Mouse (Mus musculus): ENCODE results near the gene Mef2d.

Gene Mef2d

GRCm38 (mm10) chr3:88178986-88179385, 36.8 kb downstream of the Mef2d start:
- no peak for DNase-seq (ENCODE audit: low read depth, low spot score)

GRCm38 (mm10) chr3:88181374-88181773, 39.2 kb downstream of the Mef2d start:
- no peak for DNase-seq (ENCODE audit: low read depth, low spot score)

GRCm38 (mm10) chr3:88186424-88186823, 44.3 kb downstream of the Mef2d start:
- no peak for DNase-seq (ENCODE audit: low read depth, low spot score)

- DNase-seq (ENCODE audit: low read depth, low spot score): no peak
These were observed 49.0 kb downstream of the Mef2d start for GRCm38 (mm10) chr3:88191146-88191545.

GRCm38 (mm10) chr3:88191820-88192616, 49.8 kb downstream of the Mef2d start:
- DNase-seq (ENCODE audit: low read depth, low spot score): peak; percentile 78

GRCm38 (mm10) chr3:88197741-88198504, 55.8 kb downstream of the Mef2d start:
- DNase-seq (ENCODE audit: low read depth, low spot score): no peak

- no peak for DNase-seq (ENCODE audit: low read depth, low spot score)
These were observed 56.4 kb downstream of the Mef2d start for GRCm38 (mm10) chr3:88198505-88199020.

- DNase-seq (ENCODE audit: low read depth, low spot score): no peak
These were observed 57.5 kb downstream of the Mef2d start for GRCm38 (mm10) chr3:88199541-88200110.

- DNase-seq (ENCODE audit: low read depth, low spot score): no peak
These were observed 58.2 kb downstream of the Mef2d start for GRCm38 (mm10) chr3:88200161-88200971.

GRCm38 (mm10) chr3:88200972-88201330, 58.8 kb downstream of the Mef2d start:
- DNase-seq (ENCODE audit: low read depth, low spot score): no peak

- no peak for DNase-seq (ENCODE audit: low read depth, low spot score)
These were observed 59.5 kb downstream of the Mef2d start for GRCm38 (mm10) chr3:88201640-88202039.

GRCm38 (mm10) chr3:88202986-88203385, 60.8 kb downstream of the Mef2d start:
- no peak for DNase-seq (ENCODE audit: low read depth, low spot score)

- no peak for DNase-seq (ENCODE audit: low read depth, low spot score)
These were observed 61.3 kb downstream of the Mef2d start for GRCm38 (mm10) chr3:88203456-88203855.

- DNase-seq (ENCODE audit: low read depth, low spot score): no peak
These were observed 62.0 kb downstream of the Mef2d start for GRCm38 (mm10) chr3:88203999-88204700.

- no peak for DNase-seq (ENCODE audit: low read depth, low spot score)
These were observed 62.6 kb downstream of the Mef2d start for GRCm38 (mm10) chr3:88204751-88205150.

- DNase-seq (ENCODE audit: low read depth, low spot score): no peak
These were observed 63.0 kb downstream of the Mef2d start for GRCm38 (mm10) chr3:88205176-88205562.

GRCm38 (mm10) chr3:88205563-88206491, 63.7 kb downstream of the Mef2d start:
- peak; percentile 69 for DNase-seq (ENCODE audit: low read depth, low spot score)

GRCm38 (mm10) chr3:88206500-88206899, 64.3 kb downstream of the Mef2d start:
- DNase-seq (ENCODE audit: low read depth, low spot score): no peak

GRCm38 (mm10) chr3:88206901-88207371, 64.8 kb downstream of the Mef2d start:
- no peak for DNase-seq (ENCODE audit: low read depth, low spot score)
